Mouse (Mus musculus) limb, embryonic 11.5 days (tissue): ENCODE data around the gene Pced1b. TPM values are rescaled to one million over a fixed set of nuclear protein-coding genes. Genes with fewer than 3 reads are reported as not detected.

ENCODE experiments used
- ATAC-seq: fragments of 200-750 bp; cut with Nextera tagmentation; 2 replicates; pipeline ENCODE4 v1.8.0; 2017; ENCODE audit warnings: low read depth; ENCODE audit not compliant: insufficient number of reproducible peaks, low FRiP score, low TSS enrichment
- DNase-seq: peaks from one replicate; pipeline ENCODE4 v3.0.0-alpha.2; 2015; ENCODE audit warnings: low spot score
- H3K27ac ChIP-seq: fragments of 300-500 bp; sonication (generic); replicated peaks from 2 replicates; pipeline ENCODE4 v1.5.1; 2014; ENCODE audit warnings: low read depth, mild to moderate bottlenecking, low read length
- H3K27me3 ChIP-seq: fragments of 300-500 bp; sonication (generic); 2 replicates; pipeline ENCODE4 v1.6.1; 2014; ENCODE audit warnings: mild to moderate bottlenecking, low read length, mixed read lengths; ENCODE audit not compliant: control insufficient read depth, insufficient read depth
- H3K36me3 ChIP-seq: fragments of 300-500 bp; sonication (generic); 2 replicates; pipeline ENCODE4 v1.6.1; 2014; ENCODE audit warnings: mild to moderate bottlenecking, low read length, moderate library complexity, mixed read lengths; ENCODE audit not compliant: control insufficient read depth, insufficient read depth
- H3K4me1 ChIP-seq: fragments of 300-500 bp; sonication (generic); 2 replicates; pipeline ENCODE4 v1.6.1; 2014; ENCODE audit warnings: low read length, mixed read lengths; ENCODE audit not compliant: control insufficient read depth, insufficient read depth
- H3K4me2 ChIP-seq: fragments of 300-500 bp; sonication (generic); 2 replicates; pipeline ENCODE4 v1.6.1; 2014; ENCODE audit warnings: low read depth, mild to moderate bottlenecking, moderate library complexity; ENCODE audit not compliant: severe bottlenecking
- H3K4me3 ChIP-seq: fragments of 300-500 bp; sonication (generic); 2 replicates; pipeline ENCODE4 v1.5.1; 2014; ENCODE audit warnings: low read depth, low read length
- H3K9ac ChIP-seq: fragments of 300-500 bp; sonication (generic); 2 replicates; pipeline ENCODE4 v1.6.1; 2014; ENCODE audit warnings: mild to moderate bottlenecking, low read length
- H3K9me3 ChIP-seq: fragments of 300-500 bp; sonication (generic); 2 replicates; pipeline ENCODE4 v1.6.1; 2016; ENCODE audit warnings: low read length; ENCODE audit not compliant: control insufficient read depth
- WGBS: fragments of 180-500 bp; shearing (Covaris S2); extraction: QIAGEN DNeasy Blood & Tissue Kit; methylation state at CpG from one replicate; pipeline ENCODE4 v1.1.7; 2014; 5-methylcytosine and 5-hydroxymethylcytosine counted together
- polyA plus RNA-seq: library from polyadenylated mRNA; unstranded; fragments of >200 nt; fragmentation: Nextera tagmentation; extraction: Ambion mirVana; gene quantifications from 2 replicates; pipeline ENCODE4 v1.2.1, GENCODE M21; 2014

The Pced1b gene
- polyA plus RNA-seq, 1 experiment from 2014 or later: 4.2 TPM

GRCm38 (mm10) chr15:97415426-97415946 lies 168.6 kb downstream of the Pced1b start:
- WGBS: 89% methylated on average over 2 of the region's 2 CpGs
- Histone ChIP-seq H3K4me2 (no peak overlapping the region), H3K4me3 (no peak overlapping the region), H3K9me3 (no peaks in the 10 kb centered on the region), H3K4me1 (no peaks in the 10 kb centered on the region), H3K9ac (no peak overlapping the region), H3K36me3 (no peaks in the 10 kb centered on the region), H3K27me3 (no peaks in the 10 kb centered on the region), H3K27ac (no peak overlapping the region)
- ATAC-seq (no peak), DNase-seq (no peak)

GRCm38 (mm10) chr15:97420292-97420691 lies 173.4 kb downstream of the Pced1b start:
- ATAC-seq (no peak), DNase-seq (no peak)
- Histone ChIP-seq H3K27ac (no peak overlapping the region), H3K4me2 (no peak overlapping the region), H3K4me3 (no peak overlapping the region), H3K9me3 (no peaks in the 10 kb centered on the region), H3K27me3 (no peaks in the 10 kb centered on the region), H3K9ac (no peak overlapping the region), H3K4me1 (no peaks in the 10 kb centered on the region), H3K36me3 (no peaks in the 10 kb centered on the region)
- 92% methylated on average over 2 of the region's 2 CpGs for WGBS

GRCm38 (mm10) chr15:97421533-97421932 lies 174.6 kb downstream of the Pced1b start:
- no peaks in the 10 kb centered on the region for H3K9me3 ChIP-seq
- H3K4me3 ChIP-seq: no peak overlapping the region
- no peak overlapping the region for H3K4me2 ChIP-seq
- H3K27me3 ChIP-seq: no peaks in the 10 kb centered on the region
- ATAC-seq (no peak), DNase-seq (no peak)
- H3K4me1 ChIP-seq: no peaks in the 10 kb centered on the region
- H3K9ac ChIP-seq: no peak overlapping the region
- 69% methylated on average over 3 of the region's 3 CpGs for WGBS
- no peaks in the 10 kb centered on the region for H3K36me3 ChIP-seq
- H3K27ac ChIP-seq: no peak overlapping the region

GRCm38 (mm10) chr15:97422212-97422944 lies 175.5 kb downstream of the Pced1b start:
- ATAC-seq (no peak), DNase-seq (no peak)
- H3K27me3 ChIP-seq: no peaks in the 10 kb centered on the region
- H3K9ac ChIP-seq: no peak overlapping the region
- H3K4me3 ChIP-seq: no peak overlapping the region
- no peaks in the 10 kb centered on the region for H3K9me3 ChIP-seq
- H3K36me3 ChIP-seq: no peaks in the 10 kb centered on the region
- H3K27ac ChIP-seq: no peak overlapping the region
- no peak overlapping the region for H3K4me2 ChIP-seq
- WGBS: 79% methylated on average over 4 of the region's 4 CpGs
- no peaks in the 10 kb centered on the region for H3K4me1 ChIP-seq

GRCm38 (mm10) chr15:97424375-97424774 lies 177.5 kb downstream of the Pced1b start:
- DNase-seq (no peak), ATAC-seq (no peak)
- no peak overlapping the region for H3K4me2 ChIP-seq

GRCm38 (mm10) chr15:97424961-97425360 lies 178.1 kb downstream of the Pced1b start:
- H3K36me3 ChIP-seq: no peaks in the 10 kb centered on the region
- no peak overlapping the region for H3K4me3 ChIP-seq
- H3K27me3 ChIP-seq: no peaks in the 10 kb centered on the region
- H3K9me3 ChIP-seq: no peaks in the 10 kb centered on the region
- ATAC-seq (no peak), DNase-seq (no peak)
- H3K27ac ChIP-seq: no peak overlapping the region
- WGBS: 83% methylated on average over 3 of the region's 3 CpGs
- H3K9ac ChIP-seq: no peak overlapping the region
- no peak overlapping the region for H3K4me2 ChIP-seq
- no peaks in the 10 kb centered on the region for H3K4me1 ChIP-seq

More at GRCm38 (mm10) chr15:97424375-97424774, 177.5 kb downstream of the Pced1b start:
- Histone ChIP-seq H3K36me3 (no peaks in the 10 kb centered on the region), H3K27ac (no peak overlapping the region), H3K4me3 (no peak overlapping the region), H3K27me3 (no peaks in the 10 kb centered on the region), H3K9ac (no peak overlapping the region), H3K9me3 (no peaks in the 10 kb centered on the region), H3K4me1 (no peaks in the 10 kb centered on the region)
- WGBS: 76% methylated on average over 7 of the region's 7 CpGs

GRCm38 (mm10) chr15:97429201-97429900 lies 182.4 kb downstream of the Pced1b start:
- no peak overlapping the region for H3K9ac ChIP-seq
- H3K4me2 ChIP-seq: no peak overlapping the region
- H3K36me3 ChIP-seq: no peaks in the 10 kb centered on the region
- no peak overlapping the region for H3K4me3 ChIP-seq
- 88% methylated on average over 12 of the region's 12 CpGs for WGBS
- no peak overlapping the region for H3K27ac ChIP-seq
- no peaks in the 10 kb centered on the region for H3K9me3 ChIP-seq
- H3K4me1 ChIP-seq: no peaks in the 10 kb centered on the region
- no peak for ATAC-seq
- no peaks in the 10 kb centered on the region for H3K27me3 ChIP-seq
- no peak for DNase-seq

GRCm38 (mm10) chr15:97431533-97431932 lies 184.6 kb downstream of the Pced1b start:
- H3K9ac ChIP-seq: no peak overlapping the region
- no peak overlapping the region for H3K4me2 ChIP-seq
- DNase-seq: no peak
- H3K4me1 ChIP-seq: no peaks in the 10 kb centered on the region
- H3K4me3 ChIP-seq: no peak overlapping the region
- no peaks in the 10 kb centered on the region for H3K9me3 ChIP-seq
- H3K36me3 ChIP-seq: no peaks in the 10 kb centered on the region
- no peak overlapping the region for H3K27ac ChIP-seq
- 80% methylated on average over 6 of the region's 6 CpGs for WGBS
- no peaks in the 10 kb centered on the region for H3K27me3 ChIP-seq
- ATAC-seq: no peak
